9 mouse cellular contexts compared by ENCODE assay signal in genomic region chr5:5180711-5181110, GRCm38 (mm10).
A peak's percentile ranks its signal among the peaks of the same experiment; 100 is the strongest.
DNase-seq lines count a peak whose midpoint lies in the region; ATAC-seq and TF ChIP-seq lines count a peak whose summit lies in the region.
"Had no signal": no experiment of that assay in that cellular context is flagged by ENCODE, and none has a peak within 500 bp of the region (broad histone marks: within the 10 kb centered on the region; RNA-seq: fewer than 3 reads in every experiment).

No protein-coding gene starts in this region.

- H3K4me3 ChIP-seq in kidney, embryonic 14.5 days (ENCODE audit: low read length): no peak overlapping the region
- no peak overlapping the region for H3K4me3 ChIP-seq in intestine, embryonic 15.5 days (replicated peaks)
- no peak overlapping the region for H3K4me3 ChIP-seq in stomach, postnatal 0 days (ENCODE audit: low read depth, low read length)

- H3K9me3 ChIP-seq in kidney, embryonic 14.5 days (ENCODE audit: control insufficient read depth, low read length): no peaks in the 10 kb centered on the region
- no peaks in the 10 kb centered on the region for H3K9me3 ChIP-seq in intestine, embryonic 15.5 days
- no peaks in the 10 kb centered on the region for H3K9me3 ChIP-seq in stomach, postnatal 0 days (ENCODE audit: control insufficient read depth, low read length)

- 69% methylated on average over 2 of the region's 2 CpGs for WGBS in kidney, embryonic 14.5 days
- 61% methylated on average over 2 of the region's 2 CpGs for WGBS in intestine, embryonic 15.5 days
- 54% methylated on average over 2 of the region's 2 CpGs for WGBS in stomach, postnatal 0 days

- TF ChIP-seq CTCF in stomach, postnatal 0 days (IDR thresholded peaks at IDR 0.05; ENCODE audit: low read depth): no peak

- ATAC-seq in kidney, embryonic 14.5 days (ENCODE audit: low FRiP score, low TSS enrichment): peak; percentile 43; the same call in 1 of the 2 replicates
- peak; percentile 70 for ATAC-seq in intestine, embryonic 15.5 days
- ATAC-seq in stomach, postnatal 0 days (ENCODE audit: low FRiP score, low TSS enrichment): 0 out of 2 replicates have a peak, but pooled peaks have one; percentile 38
- ATAC-seq in erythroid progenitor cell, adult 5-6 weeks (replicated peaks; ENCODE audit: low FRiP score, poor library complexity, severe bottlenecking): no peak

- no peak overlapping the region for H3K27ac ChIP-seq in kidney, embryonic 14.5 days (ENCODE audit: low read depth, low read length)
- H3K27ac ChIP-seq in intestine, embryonic 15.5 days: 0 out of 2 replicates have a peak overlapping the region, but pooled peaks have one; percentile 17
- H3K27ac ChIP-seq in stomach, postnatal 0 days (replicated peaks): no peak overlapping the region

- no peaks in the 10 kb centered on the region for H3K36me3 ChIP-seq in kidney, embryonic 14.5 days (ENCODE audit: control insufficient read depth, insufficient read depth, low read length)
- no peaks in the 10 kb centered on the region for H3K36me3 ChIP-seq in intestine, embryonic 15.5 days
- no peaks in the 10 kb centered on the region for H3K36me3 ChIP-seq in stomach, postnatal 0 days (ENCODE audit: control insufficient read depth, insufficient read depth, low read length)

- no peak for DNase-seq in kidney, adult 11 months
- DNase-seq in urinary bladder, postnatal 14 days (ENCODE audit: low spot score): peak; percentile 26
- DNase-seq in urinary bladder, postnatal 10 days (ENCODE audit: low spot score): no peak
- no peak for DNase-seq in stomach, postnatal 0 days (ENCODE audit: low spot score)
- no peak for DNase-seq in layer of hippocampus, adult 8-10 months (ENCODE audit: low spot score in 2 of 2)
- DNase-seq: cerebellum, adult 9-11 months had no signal

- TF ChIP-seq EP300 in stomach, postnatal 0 days (optimal IDR thresholded peaks at IDR 0.05): no peak

- no peaks in the 10 kb centered on the region for H3K4me1 ChIP-seq in kidney, embryonic 14.5 days (ENCODE audit: control insufficient read depth, insufficient read depth, low read length)
- H3K4me1 ChIP-seq in intestine, embryonic 15.5 days (replicated peaks): no peaks in the 10 kb centered on the region
- no peaks in the 10 kb centered on the region for H3K4me1 ChIP-seq in stomach, postnatal 0 days (replicated peaks; ENCODE audit: control insufficient read depth, insufficient read depth)

- no peak overlapping the region for H3K9ac ChIP-seq in kidney, embryonic 14.5 days (ENCODE audit: low read depth, low read length)
- no peak overlapping the region for H3K9ac ChIP-seq in intestine, embryonic 15.5 days
- no peak overlapping the region for H3K9ac ChIP-seq in stomach, postnatal 0 days (ENCODE audit: low read length)

- no peak overlapping the region for H3K4me2 ChIP-seq in kidney, embryonic 14.5 days (replicated peaks; ENCODE audit: low read depth, low read length)
- no peak overlapping the region for H3K4me2 ChIP-seq in intestine, embryonic 15.5 days (replicated peaks)
- no peak overlapping the region for H3K4me2 ChIP-seq in stomach, postnatal 0 days (replicated peaks; ENCODE audit: low read depth)

- no peaks in the 10 kb centered on the region for H3K27me3 ChIP-seq in kidney, embryonic 14.5 days (ENCODE audit: control insufficient read depth, insufficient read depth, low read length)
- no peaks in the 10 kb centered on the region for H3K27me3 ChIP-seq in intestine, embryonic 15.5 days (replicated peaks)
- no peaks in the 10 kb centered on the region for H3K27me3 ChIP-seq in stomach, postnatal 0 days (ENCODE audit: control insufficient read depth, insufficient read depth, low read length)
